Mouse (Mus musculus) layer of hippocampus, adult 18-20 months (tissue): ENCODE results near the gene Hcst. TPM values are rescaled to one million over a fixed set of nuclear protein-coding genes. Genes with fewer than 3 reads are reported as not detected.

Experiments used
- DNase-seq, 2 experiments: peaks; one replicate each; pipeline ENCODE4 v3.0.0; 2022; ENCODE audit warnings: low spot score in 2 of 2
- long read RNA-seq: library from polyadenylated mRNA; stranded (forward); transcript quantifications from one replicate; pipeline ENCODE4 v2.0.0, GENCODE M21; 2021
- total RNA-seq, 2 experiments: library from RNA; stranded (reverse); gene quantifications; 2 replicates each; pipeline ENCODE4 v1.2.3; 2021

Gene Hcst
- under 1 TPM in 1 of 2 experiments, not detected in 1; 0.99 TPM for total RNA-seq
- long read RNA-seq: 0 reads

- DNase-seq: no peak
These were observed at the start of gene Hcst for GRCm38 (mm10) chr7:30419561-30420499. Hcst (minus strand) TSS chr7:30419854.

GRCm38 (mm10) chr7:30464816-30465300, 45.2 kb upstream of the Hcst start:
- DNase-seq: no peak

DNA sequence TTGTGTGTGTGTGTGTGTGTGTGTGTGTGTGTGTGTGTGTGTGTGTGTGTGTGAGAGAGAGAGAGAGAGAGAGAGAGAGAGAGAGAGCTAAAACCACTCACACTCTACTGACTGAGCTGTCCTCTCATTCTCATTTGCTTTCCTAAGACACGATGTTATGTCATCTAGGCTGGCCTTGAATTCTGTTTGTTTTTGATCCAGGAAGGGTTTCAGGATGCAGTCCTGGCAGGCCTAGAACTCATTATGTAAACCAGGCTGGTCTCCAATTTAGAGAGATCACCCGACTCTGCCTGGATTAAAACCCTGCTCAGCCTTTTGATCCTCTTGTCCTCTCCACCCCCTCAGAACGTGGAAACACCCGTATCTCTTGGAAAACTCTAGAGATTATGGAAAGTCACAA, 44.3 kb upstream of the Hcst start:
- no peak for DNase-seq

- no peak for DNase-seq
These were observed 43.9 kb upstream of the Hcst start for GRCm38 (mm10) chr7:30463568-30463967.

GRCm38 (mm10) chr7:30459484-30459883, 39.8 kb upstream of the Hcst start:
- DNase-seq: no peak

DNA sequence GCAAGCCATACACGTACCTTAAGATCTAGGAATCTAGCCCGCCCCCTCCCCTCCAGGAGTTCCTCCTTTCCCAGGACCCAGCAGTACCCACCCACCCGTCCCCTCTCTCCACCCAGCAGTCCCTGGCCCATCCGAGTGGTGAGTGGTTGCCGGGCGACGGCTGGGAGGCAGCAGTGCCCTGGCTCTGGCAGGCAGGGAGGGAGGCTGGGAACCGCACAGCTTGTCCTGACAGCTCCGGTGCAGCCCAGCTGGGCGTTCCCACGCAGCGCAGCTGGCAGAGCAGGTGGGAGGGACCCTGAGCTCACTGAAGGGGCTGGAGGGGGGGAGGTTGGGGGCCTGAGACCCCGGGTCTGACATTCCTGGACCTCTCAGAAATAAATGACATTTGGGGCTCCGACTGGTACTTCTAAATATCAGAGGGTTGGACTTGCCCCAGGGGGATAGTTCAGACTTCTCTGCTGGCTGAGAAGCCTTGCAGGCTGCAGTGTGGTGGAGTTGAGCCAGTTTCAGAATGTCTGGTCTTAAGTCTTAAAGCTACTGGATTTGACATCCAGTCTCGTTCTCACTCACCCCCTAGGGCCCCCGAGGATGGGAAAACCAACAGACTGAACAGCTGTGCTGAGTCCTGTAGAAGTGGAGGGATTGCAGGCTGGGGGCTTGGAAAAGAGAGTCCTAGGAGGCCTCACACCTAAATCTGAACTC, 38.1 kb upstream of the Hcst start, which contains the start of the genes Kirrel2 and Nphs1:
Gene Kirrel2 (minus strand): TSS at position 62 of the 702 bp plus-strand sequence.
Gene Nphs1 (plus strand): TSS at position 687 of the 702 bp plus-strand sequence.
- peak; percentile 58 to 78 for DNase-seq

DNA sequence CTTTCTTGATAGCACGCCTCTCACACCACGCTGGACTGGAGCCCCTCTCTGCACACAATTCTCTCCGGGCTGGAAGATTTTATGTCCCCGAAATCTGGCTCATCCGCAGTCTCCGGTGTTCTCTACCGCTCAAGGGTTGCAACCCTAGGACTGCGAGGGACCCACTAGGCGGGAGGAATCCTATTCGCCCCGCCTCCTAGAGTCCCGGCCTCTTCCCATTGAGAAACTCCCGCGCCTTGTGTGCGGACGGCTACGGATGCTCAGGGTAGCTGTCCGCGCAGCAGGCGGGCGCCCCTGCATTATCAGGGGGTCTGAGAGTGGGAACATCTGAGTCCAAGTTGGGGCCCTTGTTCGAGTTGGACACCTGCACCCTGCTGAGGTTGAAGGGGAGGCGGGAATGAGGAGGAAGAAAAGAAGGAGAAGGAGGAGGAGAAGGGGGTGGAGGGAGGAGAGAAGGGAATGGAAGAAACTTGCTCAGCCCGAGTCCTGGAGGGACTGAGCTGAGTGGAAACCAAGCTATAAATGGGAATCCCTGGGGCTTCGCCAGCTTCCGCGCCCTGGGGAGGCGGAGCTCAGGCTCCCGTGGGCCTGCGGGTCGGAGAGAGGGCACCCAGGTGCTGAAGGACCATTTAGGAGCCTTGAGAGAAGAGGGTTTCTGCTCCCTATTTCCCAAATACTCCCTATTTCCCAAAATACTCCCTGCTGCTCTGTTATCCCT, 37.4 kb upstream of the Hcst start:
- DNase-seq: no peak

DNA sequence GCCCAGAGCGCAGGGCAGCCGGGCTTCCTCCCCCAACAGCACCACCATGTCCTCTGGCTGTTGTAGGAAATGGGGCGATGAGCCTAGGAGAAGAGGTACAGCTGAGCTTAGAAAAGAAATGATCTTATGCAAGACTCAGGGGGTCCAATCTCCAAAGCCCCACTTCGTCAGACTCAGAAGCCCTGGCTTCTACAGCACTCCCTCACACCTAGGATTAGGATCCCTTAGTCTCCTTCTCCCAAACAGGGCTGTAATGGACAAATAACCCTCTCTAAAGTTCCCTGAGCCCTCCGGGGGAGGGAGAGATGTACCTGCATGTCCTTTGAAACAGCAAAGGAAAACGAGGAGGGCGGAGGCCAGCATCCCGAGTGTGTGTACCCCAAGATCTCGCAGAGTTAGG, 36.8 kb upstream of the Hcst start:
- DNase-seq: no peak

- DNase-seq: no peak
These were observed 34.6 kb upstream of the Hcst start for GRCm38 (mm10) chr7:30454259-30454658.

DNA sequence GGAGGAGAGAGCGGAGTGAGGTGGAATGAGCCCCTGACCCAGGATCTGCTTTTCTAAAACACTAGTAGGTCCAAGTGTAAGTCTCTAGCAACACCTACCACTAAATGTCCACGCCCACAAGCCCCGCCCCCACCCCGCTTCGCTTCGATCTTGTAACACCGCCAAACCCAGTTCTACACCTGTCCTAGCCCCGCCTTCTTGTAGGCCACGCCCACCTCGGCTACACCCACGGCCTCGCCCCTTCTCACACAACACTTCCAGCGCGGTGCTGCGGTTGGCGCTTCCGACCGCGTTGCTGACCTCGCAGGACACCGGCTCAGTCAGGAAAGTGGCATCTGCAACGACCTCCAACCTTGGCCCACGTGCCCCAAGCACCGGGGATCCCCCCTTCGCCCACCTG, 34.1 kb upstream of the Hcst start:
- DNase-seq: no peak

DNA sequence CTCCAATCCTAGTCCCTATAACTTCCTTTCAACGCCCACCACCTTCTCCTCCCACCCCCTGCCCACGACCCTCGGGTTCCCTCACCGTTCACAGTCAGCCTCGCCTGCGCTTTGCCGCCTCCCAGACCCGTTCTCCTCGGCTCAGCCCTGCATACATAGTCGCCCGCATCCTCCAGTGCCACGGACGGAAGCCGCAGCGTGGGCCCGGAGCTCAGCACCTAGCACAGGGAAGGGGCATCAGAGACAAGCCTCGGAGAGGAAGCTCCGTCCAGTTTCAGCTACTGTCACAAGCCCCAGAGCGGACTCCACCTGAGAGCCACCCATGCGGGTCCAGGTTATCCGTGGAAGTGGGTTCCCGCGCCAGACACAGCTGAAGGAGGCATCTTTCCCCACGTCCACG, 33.7 kb upstream of the Hcst start:
- no peak for DNase-seq

GRCm38 (mm10) chr7:30450241-30450640, 30.6 kb upstream of the Hcst start:
- no peak for DNase-seq

DNA sequence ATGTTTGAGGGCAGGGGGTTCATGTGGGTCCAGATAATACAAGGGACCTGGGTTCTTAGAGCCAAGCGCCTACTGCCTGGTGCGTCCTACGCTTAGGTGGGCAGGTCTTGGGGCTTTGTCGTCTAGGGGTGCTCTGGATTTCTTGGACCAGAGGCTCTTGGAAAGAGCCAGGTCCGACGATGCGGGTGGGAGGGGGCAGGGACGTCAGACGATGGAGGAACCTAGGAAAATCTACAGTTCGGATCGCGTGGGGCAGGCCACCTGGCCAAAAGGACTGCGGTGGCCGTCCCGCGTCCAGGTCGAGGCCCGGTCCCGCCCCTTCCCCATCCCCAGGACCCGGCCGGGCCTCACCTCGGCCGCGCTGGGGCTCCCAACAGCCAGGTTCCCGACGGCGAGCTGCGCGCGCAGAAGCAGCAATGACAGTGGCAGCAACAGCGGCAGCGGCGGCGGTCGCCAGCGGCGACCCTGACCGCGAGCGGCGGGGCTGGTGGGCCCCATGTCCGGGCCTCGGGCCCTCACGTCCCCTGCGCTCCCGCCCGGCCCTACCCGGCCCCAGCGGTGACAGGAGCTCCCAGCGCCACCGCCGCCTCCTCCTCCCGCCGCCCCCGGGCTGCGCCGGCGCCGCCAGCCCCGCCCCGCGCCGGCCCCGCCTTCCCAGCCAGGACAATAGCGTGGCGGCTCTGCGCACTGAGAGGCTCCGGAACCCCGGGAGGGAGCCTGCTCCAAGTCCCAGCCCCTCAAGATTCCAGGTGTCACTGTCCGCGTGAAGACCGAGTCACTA, 25.5 kb upstream of the Hcst start, which contains the start of gene Aplp1:
Gene Aplp1 (minus strand): TSS at position 565 of the 781 bp plus-strand sequence.
- peak; percentile 83 to 90 for DNase-seq

DNA sequence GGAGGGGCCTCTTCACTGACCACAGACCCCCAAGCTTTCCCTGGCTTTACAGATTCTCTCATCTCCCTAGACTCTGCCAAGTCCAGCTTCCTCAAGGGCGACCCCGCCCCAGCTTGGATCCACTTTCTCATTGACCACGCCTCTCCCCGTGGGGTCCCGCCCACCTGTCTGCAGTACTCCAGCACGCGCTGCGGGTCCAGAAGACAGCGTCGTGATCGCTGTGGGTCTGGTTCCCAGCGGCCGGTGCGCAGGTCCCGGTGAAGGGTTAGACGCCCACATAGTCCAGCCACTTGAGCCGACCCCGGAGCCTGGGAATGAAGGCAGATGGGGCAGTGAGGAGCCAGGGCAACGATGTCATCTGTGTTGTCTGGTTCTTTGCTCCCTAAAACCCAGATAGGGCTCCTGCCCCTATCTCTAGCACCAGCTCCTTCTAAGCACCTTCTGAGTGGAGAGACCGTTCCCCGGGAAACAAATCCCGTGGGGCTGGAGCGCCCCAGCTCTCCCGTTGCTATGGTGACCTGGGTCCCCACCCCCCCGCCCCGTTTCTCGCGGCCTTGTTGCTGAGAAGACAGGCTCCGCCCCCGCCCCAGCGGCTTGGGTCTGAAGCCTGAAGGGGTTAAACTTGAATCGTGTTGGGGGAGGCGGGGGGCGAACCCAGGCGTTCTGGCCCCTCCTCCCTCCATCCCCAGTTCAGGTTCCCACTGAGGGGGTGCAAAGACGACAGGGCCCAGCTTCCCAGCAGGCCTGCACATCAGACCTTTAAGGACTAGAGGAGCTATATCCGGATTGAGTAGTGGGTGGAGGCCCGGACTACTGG, 24.7 kb upstream of the Hcst start:
- peak; percentile 79 to 84 for DNase-seq

DNA sequence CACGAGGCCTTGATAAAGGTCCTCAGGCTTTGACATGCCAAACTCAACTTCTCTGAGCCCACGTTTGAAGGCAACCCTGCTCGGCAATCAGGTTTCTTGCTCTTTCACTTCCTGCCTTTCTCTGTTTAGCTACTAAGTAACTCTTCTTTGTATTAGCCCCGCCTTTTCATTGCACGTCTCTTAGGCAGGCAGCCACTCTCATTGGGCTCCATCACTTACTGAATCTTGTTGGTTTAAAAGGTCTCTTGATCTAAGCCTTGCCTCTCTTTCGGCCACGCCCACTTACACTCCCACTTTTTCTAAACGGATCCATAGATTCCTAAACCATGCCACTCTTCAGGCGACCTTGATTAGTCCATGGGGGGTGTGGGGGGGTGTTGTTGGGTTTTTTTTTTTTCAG, 24.0 kb upstream of the Hcst start:
- DNase-seq: no peak

- DNase-seq: peak; percentile 50 to 81
These were observed 21.0 kb upstream of the Hcst start for GRCm38 (mm10) chr7:30440697-30441096.

- DNase-seq: no peak
These were observed 20.1 kb upstream of the Hcst start for GRCm38 (mm10) chr7:30439734-30440133.

GRCm38 (mm10) chr7:30436879-30437278, 17.2 kb upstream of the Hcst start:
- no peak for DNase-seq

- no peak for DNase-seq
These were observed 15.5 kb upstream of the Hcst start for GRCm38 (mm10) chr7:30435156-30435555.

GRCm38 (mm10) chr7:30434701-30435100, 15.0 kb upstream of the Hcst start:
- DNase-seq: no peak
